Mouse (Mus musculus) stomach, postnatal 0 days (tissue): ENCODE measurements around the gene 4921517D22Rik.
"Not testable (repeated sequence)": the region's sequence is repeated elsewhere in the genome, so short reads cannot be mapped to it uniquely, and the experiment has no call there.

Experiments
- CTCF ChIP-seq: IDR thresholded peaks from 2 replicates; pipeline ENCODE4 v1.5.1; 2016; ENCODE audit warnings: antibody characterized with exemption, low read depth, mild to moderate bottlenecking, moderate library complexity
- EP300 ChIP-seq: optimal IDR thresholded peaks from 2 replicates; pipeline ENCODE3; 2016; ENCODE audit warnings: antibody characterized with exemption

- TF ChIP-seq CTCF, EP300: not testable (repeated sequence)
Measured at GRCm38 (mm10) chr13:59734347-59734746, 40.4 kb upstream of the 4921517D22Rik start.
